Mouse (Mus musculus) hematopoietic stem cell, adult 5-6 weeks (primary cell): ENCODE measurements at regions not wholly inside any gene's neighbourhood (a gene's known extent, or its start where the extent isn't known, plus 50 kb on each side); places are given as distances from the start of the nearest gene placed in this dataset.

ENCODE experiments used
- ATAC-seq, 2 experiments: fragments of 125-278 bp in 1 of 2; replicated peaks in 1 of 2; 2 replicates each; pipeline ENCODE4 v1.8.0; 2016 to 2017; ENCODE audit warnings: inconsistent platforms in 2 of 2, mild to moderate bottlenecking in 2 of 2, moderate number of reproducible peaks in 2 of 2, low read depth in 1 of 2, moderate TSS enrichment in 1 of 2; ENCODE audit not compliant: low FRiP score in 2 of 2, poor library complexity in 2 of 2, severe bottlenecking in 2 of 2, insufficient read depth in 1 of 2, low TSS enrichment in 1 of 2

- 0 out of 4 replicates have a peak, but pooled peaks of 1 of the 2 experiments have one; percentile 27 for ATAC-seq
Observed at GRCm38 (mm10) chr7:93254287-93254686, 174.6 kb downstream of the Fam181b start.

- ATAC-seq: no peak
Observed at GRCm38 (mm10) chr7:93285748-93286147, 206.1 kb downstream of the Fam181b start.

- no peak for ATAC-seq
Observed at GRCm38 (mm10) chr7:93291457-93291856, 211.8 kb downstream of the Fam181b start.

GRCm38 (mm10) chr7:93291945-93292696 is 212.5 kb downstream of the Fam181b start:
- ATAC-seq: no peak

- ATAC-seq: no peak
Observed at GRCm38 (mm10) chr7:93312731-93313130, 233.1 kb downstream of the Fam181b start.

GRCm38 (mm10) chr7:93331351-93331750 is 251.7 kb downstream of the Fam181b start:
- no peak for ATAC-seq

GRCm38 (mm10) chr7:93332203-93332602 is 252.5 kb downstream of the Fam181b start:
- ATAC-seq: peak; percentile 58 to 80; a peak in 2 of 4 replicates

- ATAC-seq: 0 out of 4 replicates have a peak, but pooled peaks of 1 of the 2 experiments have one; percentile 48
Observed at GRCm38 (mm10) chr7:93336420-93336819, 256.8 kb downstream of the Fam181b start.
